Mouse (Mus musculus) forebrain, embryonic 12.5 days (tissue): ENCODE measurements around the gene Gm3055. TPM values are rescaled to one million over a fixed set of nuclear protein-coding genes. Genes with fewer than 3 reads are reported as not detected.
"Not testable (repeated sequence)": the region's sequence is repeated elsewhere in the genome, so short reads cannot be mapped to it uniquely, and the experiment has no call there.

Experiments used
- ATAC-seq: fragments of 200-750 bp; cut with Nextera tagmentation; 2 replicates; pipeline ENCODE4 v1.8.0; 2017; ENCODE audit warnings: moderate TSS enrichment; ENCODE audit not compliant: low FRiP score
- H3K27ac ChIP-seq: fragments of 300-500 bp; sonication (generic); 2 replicates; pipeline ENCODE4 v1.5.1; 2016; ENCODE audit warnings: mild to moderate bottlenecking
- H3K27me3 ChIP-seq: fragments of 300-500 bp; sonication (generic); 2 replicates; pipeline ENCODE4 v1.6.1; 2016; ENCODE audit warnings: mild to moderate bottlenecking
- H3K36me3 ChIP-seq: fragments of 300-500 bp; sonication (generic); replicated peaks from 2 replicates; pipeline ENCODE4 v1.6.1; 2016; ENCODE audit warnings: mild to moderate bottlenecking
- H3K4me1 ChIP-seq: fragments of 300-500 bp; sonication (generic); 2 replicates; pipeline ENCODE4 v1.6.1; 2016
- H3K4me2 ChIP-seq: fragments of 300-500 bp; sonication (generic); 2 replicates; pipeline ENCODE4 v1.6.1; 2016; ENCODE audit warnings: mild to moderate bottlenecking, moderate library complexity
- H3K4me3 ChIP-seq: fragments of 300-500 bp; sonication (generic); replicated peaks from 2 replicates; pipeline ENCODE4 v1.5.1; 2016; ENCODE audit warnings: mild to moderate bottlenecking
- H3K9ac ChIP-seq: fragments of 300-500 bp; sonication (generic); 2 replicates; pipeline ENCODE4 v1.6.1; 2016; ENCODE audit warnings: mild to moderate bottlenecking
- H3K9me3 ChIP-seq: fragments of 300-500 bp; sonication (generic); 2 replicates; pipeline ENCODE4 v1.6.1; 2016
- WGBS: fragments of 180-500 bp; shearing (Covaris S2); methylation state at CpG from one replicate; pipeline ENCODE4 v1.1.7; 2016; 5-methylcytosine and 5-hydroxymethylcytosine counted together
- polyA plus RNA-seq: library from polyadenylated mRNA; unstranded; fragments of >200 nt; fragmentation: Nextera tagmentation; extraction: Ambion mirVana; gene quantifications from 2 replicates; pipeline ENCODE4 v1.2.1, GENCODE M21; 2016

Gene Gm3055
- polyA plus RNA-seq: 14.2 and 15.5 TPM in 2 replicates

GRCm38 (mm10) chr10:81770506-81771403 is at the start of gene Gm3055:
Gene Gm3055, minus strand, starts transcription at chr10:81771161.
- H3K4me2 ChIP-seq, H3K36me3 ChIP-seq, H3K9ac ChIP-seq, H3K4me1 ChIP-seq, H3K27ac ChIP-seq, H3K4me3 ChIP-seq, H3K9me3 ChIP-seq, H3K27me3 ChIP-seq: not testable (repeated sequence)
- no CpG with 5 or more reads among the region's 43 CpGs for WGBS
- peak; percentile 99 for ATAC-seq

DNA sequence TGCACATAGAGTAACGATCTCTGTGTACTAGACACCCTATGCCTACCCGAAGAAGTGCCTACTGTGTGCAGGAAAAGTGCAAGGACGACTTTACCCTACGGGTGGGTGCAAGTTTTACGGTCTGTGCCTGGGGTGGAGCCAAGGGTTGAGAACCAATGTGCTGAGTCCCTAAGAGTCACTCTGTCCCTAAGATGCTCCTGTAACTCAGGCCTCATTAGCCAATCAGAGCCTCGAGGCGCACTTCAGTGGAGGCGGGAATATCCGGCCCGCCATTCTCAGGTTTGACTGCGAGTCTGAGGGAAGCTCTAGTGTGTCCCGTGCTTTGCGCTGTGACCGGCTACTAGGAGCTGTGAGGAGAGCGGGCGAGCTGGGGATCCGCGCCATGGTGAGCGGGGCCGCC is 40.9 kb upstream of the Gm3055 start, which contains the start of gene Gm4767:
Gene Gm4767, plus strand, starts transcription at position 288 of the 400 bp plus-strand sequence.
- not testable (repeated sequence) for H3K36me3 ChIP-seq, H3K4me2 ChIP-seq, ATAC-seq, H3K4me3 ChIP-seq, H3K27me3 ChIP-seq, H3K9me3 ChIP-seq, H3K27ac ChIP-seq, H3K4me1 ChIP-seq, H3K9ac ChIP-seq
- 28% methylated on average over 14 of the region's 20 CpGs for WGBS

- not testable (repeated sequence) for H3K4me3 ChIP-seq, H3K9ac ChIP-seq, H3K27ac ChIP-seq, H3K36me3 ChIP-seq, H3K9me3 ChIP-seq, H3K4me2 ChIP-seq, H3K4me1 ChIP-seq, H3K27me3 ChIP-seq
- no CpG with 5 or more reads among the region's 3 CpGs for WGBS
- ATAC-seq: peak; percentile 62
Measured at GRCm38 (mm10) chr10:81771404-81771777, 430 bp upstream of the Gm3055 start.

- ATAC-seq: peak; percentile 100
- WGBS: no CpG with 5 or more reads among the region's 46 CpGs
- H3K9ac ChIP-seq, H3K9me3 ChIP-seq, H3K36me3 ChIP-seq, H3K27ac ChIP-seq, H3K4me1 ChIP-seq, H3K4me2 ChIP-seq, H3K27me3 ChIP-seq, H3K4me3 ChIP-seq: not testable (repeated sequence)
Measured at GRCm38 (mm10) chr10:81704531-81705301, 66.2 kb downstream of the Gm3055 start, which contains the start of gene Zfp433. Gene Zfp433, plus strand, starts transcription at chr10:81704825.

Other genes with a start within 250 kb of the Gm3055 start
- gene Gna15, start 246.9 kb downstream of the Gm3055 start, polyA plus RNA-seq: 0.49 and 0.92 TPM in 2 replicates
- 74.8 and 75.9 TPM in 2 replicates for gene Gna11, start 226.0 kb downstream of the Gm3055 start, polyA plus RNA-seq
- gene Aes, start 211.7 kb downstream of the Gm3055 start, polyA plus RNA-seq: 520 TPM in 2 replicates
- 14.3 and 16.5 TPM in 2 replicates for gene Tle2, start 196.6 kb downstream of the Gm3055 start, polyA plus RNA-seq
- 3.1 and 4.3 TPM in 2 replicates for gene Tle6, start 170.1 kb downstream of the Gm3055 start, polyA plus RNA-seq
- gene BC025920, start 164.9 kb downstream of the Gm3055 start, polyA plus RNA-seq: 2.2 and 2.7 TPM in 2 replicates
- gene Sirt6, start 143.4 kb downstream of the Gm3055 start, polyA plus RNA-seq: 50.7 and 52.6 TPM in 2 replicates
- 6.2 and 7.4 TPM in 2 replicates for gene Ankrd24, start 142.6 kb downstream of the Gm3055 start, polyA plus RNA-seq
- 4.3 and 4.5 TPM in 2 replicates for gene Gm10778, start 122.1 kb downstream of the Gm3055 start, polyA plus RNA-seq
- 19.1 and 24.6 TPM in 2 replicates for gene Zfp433, start 66.3 kb downstream of the Gm3055 start, polyA plus RNA-seq
- gene Gm4767, start 41.0 kb upstream of the Gm3055 start, polyA plus RNA-seq: 2.6 and 2.7 TPM in 2 replicates
- 8.5 and 10.7 TPM in 2 replicates for gene Gm32687, start 92.8 kb upstream of the Gm3055 start, polyA plus RNA-seq
- gene Zfp781, start 159.3 kb upstream of the Gm3055 start, polyA plus RNA-seq: 5.0 and 5.3 TPM in 2 replicates